Mouse (Mus musculus): ENCODE results near the gene Kcng3.
A peak's percentile ranks its signal among the peaks of the same experiment; 100 is the strongest.

Kcng3 gene

DNA sequence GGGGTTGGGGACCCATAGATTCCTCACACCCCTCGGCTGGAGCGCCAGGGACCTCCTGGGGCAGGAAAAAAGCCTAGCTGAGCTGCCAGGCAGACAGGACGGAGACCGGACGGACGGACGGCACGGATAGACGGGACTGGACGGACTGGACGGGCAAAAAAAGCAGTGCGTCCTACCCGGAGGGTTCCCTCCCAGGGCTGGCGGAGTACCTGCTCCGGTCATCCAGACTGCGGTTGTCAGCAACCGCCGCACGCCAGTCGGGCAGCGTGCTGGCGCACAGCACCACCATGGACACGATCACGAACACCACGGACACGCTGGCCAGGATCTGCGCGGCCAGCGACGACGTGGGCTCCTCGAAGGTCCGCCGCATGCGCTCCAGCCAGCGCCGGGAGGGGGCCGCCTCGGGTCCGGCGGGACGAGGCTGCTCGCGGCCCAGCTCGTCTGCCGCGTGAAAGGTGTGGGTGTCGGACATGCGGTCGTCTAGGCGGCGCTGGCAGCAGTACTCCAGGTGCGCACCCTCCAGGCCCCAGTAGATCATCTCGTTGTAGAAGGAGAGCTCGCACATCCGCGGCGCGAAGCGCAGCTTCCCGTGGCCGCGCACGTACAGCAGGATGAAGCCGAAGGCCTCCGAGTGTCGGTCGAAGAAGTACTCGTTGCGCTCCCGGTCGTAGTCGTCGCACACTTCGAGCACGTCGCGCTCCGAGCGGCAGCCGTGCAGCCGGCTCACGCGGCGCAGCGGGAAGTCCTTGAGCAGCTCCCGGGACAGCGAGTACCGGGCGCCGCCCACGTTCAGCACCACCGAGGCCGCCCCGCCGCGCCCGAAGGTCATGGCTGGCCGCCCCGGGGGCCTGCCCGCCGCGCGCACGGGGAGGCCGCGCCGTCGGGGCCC is 662 bp downstream of the Kcng3 start:
- DNase-seq, result peak; percentile 14 to 56

GRCm38 (mm10) chr17:83613907-83614306 is 17.8 kb downstream of the Kcng3 start:
- no peak for DNase-seq

GRCm38 (mm10) chr17:83609532-83609931 is 22.2 kb downstream of the Kcng3 start:
- no peak for DNase-seq

- DNase-seq, result no peak
Observed at GRCm38 (mm10) chr17:83600976-83601375, 30.7 kb downstream of the Kcng3 start.

- DNase-seq, result no peak
Observed at GRCm38 (mm10) chr17:83595966-83596365, 35.7 kb downstream of the Kcng3 start.

GRCm38 (mm10) chr17:83594526-83594925 is 37.2 kb downstream of the Kcng3 start:
- no peak for DNase-seq

DNA sequence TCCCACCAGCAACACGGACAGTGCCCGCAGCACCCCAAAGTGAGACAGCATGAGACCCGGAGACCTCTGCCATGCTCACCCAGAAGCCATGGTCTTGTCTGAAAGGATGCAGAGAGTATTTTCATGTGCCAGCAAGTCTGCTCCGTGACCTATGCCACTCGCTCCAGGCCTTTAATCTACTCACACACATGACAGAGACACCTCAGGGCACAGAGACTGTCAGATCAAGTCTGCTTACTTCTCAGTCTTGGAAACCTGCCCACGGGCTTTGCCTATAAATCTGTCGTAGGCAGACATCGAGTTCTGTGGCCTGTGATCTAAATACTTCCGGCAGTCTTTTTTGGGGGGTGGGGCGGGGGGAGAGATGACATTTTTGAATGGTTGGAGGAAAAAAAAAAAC is 38.3 kb downstream of the Kcng3 start:
- DNase-seq, result peak in 1 of 2 experiments; percentile 12

DNA sequence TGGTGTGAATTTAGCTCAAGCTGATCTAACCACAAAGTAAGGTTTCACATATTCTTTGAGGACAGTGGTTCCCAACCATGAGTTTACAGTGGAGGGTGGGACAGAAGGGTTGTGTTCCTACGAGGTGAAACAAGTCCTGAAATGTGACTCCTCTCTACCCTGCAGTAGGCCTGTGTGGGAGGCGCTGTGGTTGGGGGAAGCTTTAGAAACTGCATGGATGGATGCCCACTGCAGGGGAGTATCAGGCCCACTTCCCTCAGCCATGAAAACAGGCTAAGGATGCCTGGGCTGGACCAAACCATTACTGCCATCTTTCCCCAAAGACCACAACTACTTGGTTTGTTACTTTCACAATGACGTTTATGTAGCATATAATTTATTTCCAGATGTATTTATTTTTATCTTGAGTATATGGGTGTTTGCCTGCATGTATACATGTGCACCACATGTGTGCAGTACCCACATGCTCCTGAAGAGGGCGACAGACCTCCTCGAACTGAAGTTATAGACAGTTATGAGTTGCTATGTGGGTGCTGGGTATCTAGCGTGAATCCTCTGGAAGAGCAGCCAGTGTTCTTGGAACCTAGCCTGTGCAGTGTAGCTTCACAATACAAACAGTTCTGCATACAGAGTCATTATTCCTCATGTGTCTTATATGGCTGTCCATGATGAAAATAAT is 42.9 kb downstream of the Kcng3 start:
- peak in 1 of 2 experiments; percentile 8 for DNase-seq

DNA sequence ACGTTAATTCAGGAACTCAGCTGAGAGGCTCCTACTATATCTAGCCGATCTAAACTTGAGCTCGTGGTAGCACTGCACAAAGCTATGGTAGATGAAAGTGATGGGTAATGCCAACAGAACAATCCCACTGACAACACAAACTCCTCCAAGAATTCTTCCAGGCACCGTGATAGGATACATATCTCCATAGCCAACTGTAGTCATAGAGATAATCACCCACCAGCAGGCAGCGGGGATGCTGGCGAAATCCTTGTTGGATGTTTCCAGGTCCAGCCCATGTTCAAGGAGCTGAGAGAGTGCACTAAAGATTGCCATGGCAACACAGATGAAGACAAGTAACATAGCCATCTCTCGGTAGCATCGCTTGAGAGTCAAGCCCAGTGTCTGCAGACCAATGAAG is 44.0 kb downstream of the Kcng3 start:
- no peak for DNase-seq

GRCm38 (mm10) chr17:83582585-83582984 is 49.1 kb downstream of the Kcng3 start:
- no peak for DNase-seq

- DNase-seq, result no peak
Observed at GRCm38 (mm10) chr17:83580734-83581133, 51.0 kb downstream of the Kcng3 start.

GRCm38 (mm10) chr17:83576810-83577371 is 54.8 kb downstream of the Kcng3 start:
- DNase-seq, result no peak

GRCm38 (mm10) chr17:83574615-83575014 is 57.1 kb downstream of the Kcng3 start:
- no peak for DNase-seq

DNA sequence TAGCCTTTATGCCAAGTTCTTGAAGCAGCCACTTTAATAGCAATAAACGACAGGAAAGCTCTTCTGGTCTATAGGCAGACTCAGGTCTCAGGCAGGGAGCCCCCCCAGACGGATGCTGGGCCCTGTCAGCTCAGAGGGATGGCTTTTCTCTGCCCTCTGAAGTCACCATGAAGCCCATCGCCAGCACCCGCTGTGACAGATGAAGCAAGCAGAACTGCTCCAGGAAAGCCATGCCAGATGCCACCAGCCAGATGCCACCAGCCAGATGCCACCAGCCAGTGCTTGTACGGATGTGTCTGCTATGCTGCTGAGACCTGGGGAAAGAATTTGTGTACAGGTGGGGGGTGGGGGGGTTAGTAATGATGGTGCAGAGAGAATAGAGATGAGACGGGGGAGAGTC is 58.6 kb downstream of the Kcng3 start:
- DNase-seq, result no peak

- DNase-seq, result no peak
Observed at GRCm38 (mm10) chr17:83572366-83572765, 59.3 kb downstream of the Kcng3 start.

DNA sequence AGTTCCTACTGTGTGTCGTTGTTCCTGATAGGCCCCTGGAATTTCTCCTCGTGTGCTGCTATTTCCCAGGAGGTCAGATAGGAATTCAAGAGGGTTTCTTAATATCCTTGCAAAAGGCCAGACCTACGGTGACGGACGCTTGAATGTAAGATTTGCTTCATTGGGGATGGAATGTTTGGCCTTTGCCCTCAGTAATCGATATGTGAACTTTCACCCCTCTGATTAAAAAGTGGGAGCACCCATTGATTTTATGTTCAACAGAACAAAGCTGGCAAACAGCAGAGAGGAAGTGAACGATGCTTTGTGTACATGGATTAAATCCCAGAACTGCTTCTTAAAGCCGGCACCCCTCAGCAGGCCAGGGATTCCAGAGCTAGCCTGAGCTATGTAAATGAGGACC is 64.3 kb downstream of the Kcng3 start:
- DNase-seq, result no peak

DNA sequence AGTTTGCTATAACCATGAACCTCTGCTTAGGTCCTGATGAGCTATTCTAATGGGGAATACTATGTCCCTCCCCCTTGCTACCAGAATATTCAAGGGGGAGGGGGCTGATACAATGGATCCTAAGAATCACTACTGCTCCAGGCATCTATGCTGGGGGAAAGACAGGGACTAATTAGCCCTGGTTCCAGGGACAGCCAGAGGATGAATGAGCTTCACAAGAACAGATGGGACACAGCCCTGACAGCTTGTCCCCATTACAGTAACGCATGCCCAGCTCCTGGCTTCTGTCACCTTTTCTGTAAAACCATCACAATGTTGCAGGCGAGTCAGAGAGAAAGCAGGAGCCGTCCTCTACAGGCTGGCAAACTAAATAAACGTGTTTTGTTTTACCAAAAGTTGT is 66.2 kb downstream of the Kcng3 start:
- no peak for DNase-seq

- DNase-seq, result no peak
Observed at GRCm38 (mm10) chr17:83564119-83564820, 67.4 kb downstream of the Kcng3 start.

DNA sequence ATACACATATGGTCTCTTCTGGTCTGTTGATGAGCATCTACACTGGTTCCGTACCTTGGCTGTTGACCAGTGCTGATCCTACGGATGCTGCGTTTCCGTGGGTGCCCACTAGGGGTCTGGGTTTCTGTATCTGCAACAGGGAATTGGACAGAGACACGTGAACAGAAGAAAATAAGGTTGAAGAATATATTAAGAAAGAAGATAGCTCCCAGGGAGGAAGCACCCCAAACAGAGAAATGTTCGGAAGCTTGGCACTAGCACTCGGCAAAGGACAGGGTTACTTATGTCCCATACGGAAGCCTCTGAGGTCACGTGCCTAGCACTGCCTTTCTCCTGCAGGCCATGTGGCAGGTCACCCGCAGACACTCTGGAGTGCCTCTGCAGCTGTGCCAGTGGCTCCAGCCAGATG is 68.0 kb downstream of the Kcng3 start:
- DNase-seq, result peak; percentile 60 to 80

- no peak for DNase-seq
Observed at GRCm38 (mm10) chr17:83562153-83563010, 69.3 kb downstream of the Kcng3 start.

DNA sequence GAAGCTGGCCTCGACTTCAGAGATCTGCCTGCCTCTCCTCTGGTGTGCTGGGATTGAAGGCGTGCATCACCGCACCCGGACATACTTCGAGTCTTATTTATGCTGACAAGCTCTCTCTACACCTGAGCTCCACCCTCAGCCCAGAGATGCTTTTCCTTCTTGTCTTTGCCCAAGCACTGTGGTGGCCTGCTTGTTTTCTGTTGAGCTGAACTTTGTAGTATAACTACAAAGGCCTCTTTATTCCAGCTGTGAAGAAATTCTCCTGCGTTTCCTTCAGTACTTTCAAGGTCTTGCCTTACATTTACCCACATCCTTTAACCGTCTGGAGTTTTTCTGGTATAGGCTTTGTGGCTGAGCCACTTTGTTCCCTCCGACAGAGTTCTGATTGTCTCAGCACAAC is 72.6 kb downstream of the Kcng3 start:
- no peak for DNase-seq

- DNase-seq, result no peak
Observed at GRCm38 (mm10) chr17:83555836-83556235, 75.9 kb downstream of the Kcng3 start.
